Mouse (Mus musculus): ENCODE data around the gene Tuba4a. TPM values are rescaled to one million over a fixed set of nuclear protein-coding genes. Genes with fewer than 3 reads are reported as not detected.

Gene Tuba4a
- total RNA-seq (2021): 42.9 and 53.1 TPM in 2 replicates
- long read RNA-seq, experiment 1, transcript Tuba4a-202 (4 exons, 2,840 nt): major isoform, 15 of 19 reads
- long read RNA-seq, experiment 1, partial matches to known transcripts: 0 of 19 reads
- long read RNA-seq, experiment 1, other reads (novel, unspliced or antisense): 4 of 19 reads
- long read RNA-seq, experiment 2, transcript Tuba4a-202 (4 exons, 2,840 nt): major isoform, 14 of 20 reads
- long read RNA-seq, experiment 2, partial matches to known transcripts: 1 of 20 reads
- long read RNA-seq, experiment 2, other reads (novel, unspliced or antisense): 4 of 20 reads

- DNase-seq: peak; percentile 31
These were observed at the start of gene Tuba4a for GRCm38 (mm10) chr1:75219531-75219930. Tuba4a (minus strand) TSS chr1:75219865.

DNA sequence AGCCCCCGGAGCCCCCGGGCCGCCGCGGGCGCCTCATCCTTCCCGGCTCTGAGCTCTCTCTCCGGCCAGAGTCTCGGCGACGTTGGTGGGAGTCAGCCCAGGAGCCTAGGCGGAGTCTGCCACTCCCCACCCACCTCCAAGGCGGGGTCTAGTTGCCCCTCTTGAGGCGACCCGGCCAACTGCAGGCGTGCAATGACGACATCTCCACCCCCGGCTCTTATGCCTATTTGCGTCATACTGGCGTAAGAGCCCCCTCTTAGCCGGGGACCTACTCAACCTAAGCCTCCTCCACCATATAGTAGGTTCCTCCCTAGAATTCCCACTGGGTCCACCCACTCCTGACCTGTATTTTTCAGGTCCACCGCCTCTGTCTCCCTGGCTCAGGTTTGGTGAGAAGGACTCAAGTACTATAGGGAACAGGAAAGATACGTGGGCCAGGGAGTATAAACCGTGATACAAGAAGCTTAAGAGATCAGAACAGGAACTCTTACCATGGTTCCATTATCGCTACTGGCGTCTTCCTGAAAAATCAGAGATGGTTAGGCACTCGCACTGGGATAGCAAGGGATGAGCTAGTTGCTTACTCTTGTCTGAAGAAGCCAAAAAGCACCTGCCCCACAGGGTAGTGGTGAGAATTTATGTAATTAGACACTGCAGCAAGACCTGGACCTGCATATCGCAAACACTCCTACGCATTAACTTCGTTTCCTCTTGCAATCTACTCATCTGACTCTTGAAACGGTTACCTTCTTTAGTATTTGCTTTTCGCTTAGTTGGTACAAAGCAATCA is 44.6 kb upstream of the Tuba4a start, which contains the start of gene Ptprn:
Gene Ptprn (minus strand): TSS at position 412 of the 790 bp plus-strand sequence.
- DNase-seq: no peak

GRCm38 (mm10) chr1:75262969-75263951 is 43.6 kb upstream of the Tuba4a start:
- peak; percentile 90 for DNase-seq

GRCm38 (mm10) chr1:75261278-75261677 is 41.6 kb upstream of the Tuba4a start:
- no peak for DNase-seq

DNA sequence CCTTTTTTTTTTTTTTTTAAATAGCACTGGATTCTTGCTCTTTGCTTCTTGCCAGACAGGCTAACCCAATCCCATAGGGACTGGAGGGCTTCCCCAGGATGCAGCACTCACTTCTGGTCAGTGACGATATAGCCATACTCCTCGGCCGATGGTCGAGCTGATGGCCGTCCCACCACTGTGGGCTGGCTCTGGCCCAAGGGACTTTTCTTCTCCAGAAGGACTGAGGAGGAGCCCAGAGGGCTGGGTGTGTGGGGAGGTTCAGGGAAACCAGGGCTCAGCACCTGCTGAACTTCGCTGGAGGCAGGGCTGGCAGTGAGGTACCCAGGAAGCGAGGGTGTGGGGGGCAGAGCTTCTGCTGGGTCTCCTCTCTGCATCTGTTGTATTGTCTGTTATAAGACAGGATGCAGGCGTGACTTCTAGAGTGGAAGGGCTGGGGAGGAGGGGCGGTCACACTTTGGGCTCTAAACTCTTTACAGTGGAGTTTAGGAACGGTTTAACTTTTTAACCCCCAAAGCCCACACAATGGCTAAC is 35.9 kb upstream of the Tuba4a start:
- no peak for DNase-seq

- DNase-seq: no peak
These were observed 35.0 kb upstream of the Tuba4a start for GRCm38 (mm10) chr1:75254625-75255013.

GRCm38 (mm10) chr1:75253849-75254624 is 34.4 kb upstream of the Tuba4a start:
- peak; percentile 86 for DNase-seq

DNA sequence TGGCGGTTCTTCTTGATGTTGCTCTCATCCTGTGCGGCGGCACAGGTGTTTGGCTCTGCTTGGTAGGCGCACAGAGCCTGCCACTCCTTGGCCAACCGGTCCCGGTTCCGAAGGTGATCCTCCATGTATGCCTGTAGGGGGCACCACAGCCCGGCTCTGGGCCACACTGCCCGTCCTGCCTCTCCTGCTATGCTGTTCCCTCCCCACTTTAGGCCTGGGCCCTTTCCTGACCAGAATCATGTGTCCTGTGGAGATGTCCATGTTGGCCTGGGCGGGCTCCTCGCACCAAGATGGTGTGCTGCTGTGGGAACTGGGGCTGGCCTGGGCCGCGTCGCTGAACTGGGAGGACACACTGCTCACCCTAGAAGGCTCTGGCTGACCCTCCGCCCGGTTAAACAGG is 33.4 kb upstream of the Tuba4a start:
- DNase-seq: no peak

- no peak for DNase-seq
These were observed 32.6 kb upstream of the Tuba4a start for GRCm38 (mm10) chr1:75252308-75252707.

- DNase-seq: peak; percentile 88
These were observed 31.7 kb upstream of the Tuba4a start for GRCm38 (mm10) chr1:75251112-75251970.

GRCm38 (mm10) chr1:75250498-75250897 is 30.8 kb upstream of the Tuba4a start:
- no peak for DNase-seq

GRCm38 (mm10) chr1:75248041-75248772 is 28.5 kb upstream of the Tuba4a start:
- peak; percentile 88 for DNase-seq

- DNase-seq: no peak
These were observed 27.6 kb upstream of the Tuba4a start for GRCm38 (mm10) chr1:75247071-75247930.

DNA sequence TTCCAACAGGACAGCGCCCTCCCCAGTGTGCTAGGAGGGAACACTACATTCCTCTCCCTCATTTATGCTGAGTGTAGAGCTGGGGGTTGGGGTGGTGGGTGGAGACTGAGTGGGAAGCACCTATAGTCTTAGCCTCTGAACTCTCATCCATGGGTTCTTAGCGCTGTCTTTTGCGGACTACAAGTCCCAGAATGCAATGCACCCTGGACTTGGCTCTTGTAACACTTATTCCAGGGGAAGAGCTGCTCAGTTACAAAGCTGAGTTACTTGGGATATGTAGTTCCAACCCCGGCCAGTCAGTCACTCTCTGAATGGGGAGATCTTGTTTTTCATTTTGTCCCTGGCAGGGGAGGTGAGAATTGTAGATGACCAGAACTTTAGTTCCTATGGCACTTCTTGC is 25.2 kb upstream of the Tuba4a start:
- DNase-seq: peak; percentile 55

DNA sequence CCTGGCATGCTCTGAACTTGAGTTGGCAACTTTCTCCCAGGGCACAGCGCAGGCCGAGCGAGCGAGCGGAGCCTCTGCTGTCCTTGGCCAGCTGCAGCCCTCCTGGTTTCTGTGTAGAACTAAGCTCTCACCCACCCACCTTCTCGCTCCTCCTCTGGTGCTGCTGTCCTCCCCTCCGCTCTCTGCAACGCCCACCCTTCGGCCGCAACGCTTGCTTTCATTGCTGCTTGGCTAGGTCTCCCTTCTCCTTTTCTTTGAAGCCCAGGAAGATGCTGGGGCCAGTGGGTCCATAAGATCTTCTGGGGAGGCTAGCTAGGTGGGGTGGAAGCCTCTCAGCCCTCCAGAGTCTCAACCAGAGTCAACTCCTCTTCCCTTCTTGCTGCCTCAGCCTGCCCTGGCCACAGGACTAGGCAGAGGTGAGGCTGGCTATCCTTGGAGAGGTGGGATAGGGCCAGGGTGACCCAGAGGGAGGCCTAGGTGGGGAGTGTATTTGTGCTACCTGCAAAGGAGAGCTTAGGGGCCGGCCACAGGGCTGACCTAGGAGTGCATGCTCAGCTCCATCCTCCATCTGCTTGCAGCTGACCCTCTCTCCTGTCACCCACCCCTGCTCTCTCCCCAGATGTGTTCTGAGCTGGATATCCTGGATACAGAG is 24.6 kb upstream of the Tuba4a start:
- no peak for DNase-seq

GRCm38 (mm10) chr1:75243411-75243810 is 23.7 kb upstream of the Tuba4a start:
- no peak for DNase-seq

DNA sequence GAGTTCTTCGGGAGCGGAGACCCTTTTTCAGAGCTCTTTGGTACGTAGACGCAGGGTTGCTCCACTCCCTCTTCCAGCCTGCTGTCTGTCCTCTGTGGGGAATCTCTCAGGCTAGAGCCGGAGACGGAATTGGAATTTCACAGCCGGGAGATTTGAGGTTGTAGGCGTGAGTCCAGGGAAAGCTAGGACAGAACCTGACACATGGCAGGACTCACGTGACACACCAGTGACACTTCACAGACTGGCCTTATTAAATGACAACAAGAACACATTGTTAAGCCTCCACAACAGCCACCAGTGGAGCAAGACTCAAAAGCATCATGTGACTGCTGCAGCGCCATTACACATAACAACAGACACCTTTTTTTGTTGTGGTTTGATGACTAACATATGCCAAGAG is 19.9 kb upstream of the Tuba4a start:
- no peak for DNase-seq

Measured in adrenal gland, postnatal 14 days (tissue).